Mouse (Mus musculus) cerebellum, adult 2 months (tissue): ENCODE data around the gene Gmppa. TPM values are rescaled to one million over a fixed set of nuclear protein-coding genes. Genes with fewer than 3 reads are reported as not detected.

Experiments used
- DNase-seq, 2 experiments: peaks; one replicate each; pipeline ENCODE4 v3.0.0; 2021
- H3K27ac ChIP-seq: fragments of 200-500 bp; 2 replicates; pipeline ENCODE4 v1.5.1; 2012; ENCODE audit warnings: low read length, control low read depth, inconsistent platforms; ENCODE audit not compliant: insufficient read depth
- H3K27me3 ChIP-seq: fragments of 200-500 bp; 2 replicates; pipeline ENCODE4 v1.6.1; 2012; ENCODE audit warnings: inconsistent platforms, mild to moderate bottlenecking, low read length, moderate library complexity; ENCODE audit not compliant: control insufficient read depth, insufficient read depth
- H3K4me1 ChIP-seq: fragments of 200-500 bp; 2 replicates; pipeline ENCODE4 v1.6.1; 2011; ENCODE audit warnings: low read length; ENCODE audit not compliant: control insufficient read depth, insufficient read depth
- H3K4me3 ChIP-seq: fragments of 200-500 bp; replicated peaks from 2 replicates; pipeline ENCODE3; 2011; ENCODE audit warnings: mild to moderate bottlenecking, low read depth, low read length, control low read depth; ENCODE audit not compliant: insufficient read depth
- CTCF ChIP-seq: fragments of 200-500 bp; IDR thresholded peaks from 2 replicates; pipeline ENCODE4 v1.5.1; 2011; ENCODE audit warnings: low read depth, mild to moderate bottlenecking, control low read depth, low read length, moderate library complexity, borderline replicate concordance; ENCODE audit not compliant: insufficient read depth
- POLR2A ChIP-seq: fragments of 200-500 bp; IDR thresholded peaks from 2 replicates; pipeline ENCODE4 v1.6.1; 2011; ENCODE audit warnings: low read length, control low read depth, borderline replicate concordance; ENCODE audit not compliant: insufficient read depth
- WGBS: fragments of 180-500 bp; shearing (Covaris S2); methylation state at CpG from one replicate; pipeline ENCODE4 v1.1.7; 2018; 5-methylcytosine and 5-hydroxymethylcytosine counted together
- polyA plus RNA-seq: library from polyadenylated mRNA; depleted of rRNA; stranded (reverse); fragments of >200 nt; gene quantifications from 2 replicates; pipeline ENCODE4 v1.2.3, GENCODE M21; 2012; rRNA removed

Gmppa gene
- polyA plus RNA-seq, 1 experiment: 155 TPM

DNA sequence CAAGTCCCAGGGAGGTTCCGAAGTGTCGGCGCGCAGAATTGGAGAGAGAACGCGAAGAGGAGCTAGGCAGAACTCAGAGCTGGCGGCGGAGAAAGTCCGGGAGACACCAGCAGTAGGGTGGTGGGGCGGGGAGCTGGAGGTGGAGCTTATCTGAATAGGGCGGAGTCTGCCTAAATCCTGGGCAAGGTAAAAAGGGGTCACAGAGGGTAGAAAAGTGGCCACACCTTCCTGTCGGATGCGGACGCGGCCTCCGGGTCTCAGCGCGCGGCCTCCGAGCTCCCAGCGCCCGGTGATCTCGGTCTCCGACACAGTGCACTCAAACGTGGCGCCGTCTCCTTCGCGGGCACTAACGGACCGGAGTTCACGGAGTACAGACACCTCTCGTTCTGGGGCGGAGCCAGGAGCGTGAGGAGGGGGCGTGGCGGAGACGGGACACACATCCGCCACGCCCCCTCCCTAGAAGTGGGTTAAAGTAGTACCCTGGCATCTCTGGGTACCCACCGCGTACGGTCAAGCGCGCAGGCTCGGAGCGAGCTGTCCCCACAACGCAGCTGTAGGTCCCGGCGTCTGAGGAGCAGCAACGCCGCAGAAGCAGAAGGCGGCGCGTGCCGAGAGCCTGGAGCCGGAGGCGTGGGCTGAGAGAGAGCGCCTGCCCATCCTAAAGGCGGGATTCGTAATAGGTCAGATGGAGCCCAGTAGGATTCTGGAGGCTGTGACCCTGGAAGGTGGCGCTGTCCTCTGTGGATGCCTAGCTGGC lies 51.9 kb downstream of the Gmppa start:
- TF ChIP-seq CTCF: peak; percentile 45; the same call in 1 of the 2 replicates
- no peak for TF ChIP-seq POLR2A
- Histone ChIP-seq H3K27me3 (no peaks in the 10 kb centered on the region), H3K27ac (no peak overlapping the region), H3K4me1 (peaks cover 18% of the 10 kb centered on the region), H3K4me3 (peak overlapping the region; percentile 68)
- peak; percentile 82 to 88 for DNase-seq
- WGBS: under 1% methylated on average over 62 of the region's 62 CpGs

- Histone ChIP-seq H3K27ac (no peak overlapping the region), H3K27me3 (no peaks in the 10 kb centered on the region), H3K4me3 (no peak overlapping the region), H3K4me1 (peaks cover 12% of the 10 kb centered on the region)
- peak in 1 of 2 experiments; percentile 11 for DNase-seq
- WGBS: 87% methylated on average over 34 of the region's 34 CpGs
- TF ChIP-seq CTCF: no peak
- TF ChIP-seq POLR2A: no peak
Measured at GRCm38 (mm10) chr1:75490785-75491551, 55.2 kb downstream of the Gmppa start.

GRCm38 (mm10) chr1:75492579-75493170 lies 56.9 kb downstream of the Gmppa start:
- Histone ChIP-seq H3K27me3 (no peaks in the 10 kb centered on the region), H3K4me3 (no peak overlapping the region), H3K4me1 (peaks cover 6% of the 10 kb centered on the region; the same call in 1 of the 2 replicates), H3K27ac (no peak overlapping the region)
- 54% methylated on average over 24 of the region's 24 CpGs for WGBS
- TF ChIP-seq CTCF: no peak
- no peak for TF ChIP-seq POLR2A
- peak in 1 of 2 experiments; percentile 7 for DNase-seq

Other genes with a start within 250 kb of the Gmppa start
- 41.0 and 44.6 TPM in 2 replicates for gene Ankzf1, start 243.8 kb upstream of the Gmppa start, polyA plus RNA-seq
- 120 and 128 TPM in 2 replicates for gene Atg9a, start 243.7 kb upstream of the Gmppa start, polyA plus RNA-seq
- 10.8 TPM in 2 replicates for gene Glb1l, start 225.1 kb upstream of the Gmppa start, polyA plus RNA-seq
- 161 and 167 TPM in 2 replicates for gene Stk16, start 225.1 kb upstream of the Gmppa start, polyA plus RNA-seq
- 385 and 391 TPM in 2 replicates for gene Tuba4a, start 216.1 kb upstream of the Gmppa start, polyA plus RNA-seq
- not detected in 2 replicates for gene A630095N17Rik, start 203.8 kb upstream of the Gmppa start, polyA plus RNA-seq
- 139 and 153 TPM in 2 replicates for gene Dnajb2, start 199.5 kb upstream of the Gmppa start, polyA plus RNA-seq
- 172 and 180 TPM in 2 replicates for gene Ptprn, start 171.4 kb upstream of the Gmppa start, polyA plus RNA-seq
- gene Resp18, start 157.5 kb upstream of the Gmppa start, polyA plus RNA-seq: 226 and 275 TPM in 2 replicates
- 87.0 and 87.1 TPM in 2 replicates for gene Dnpep, start 117.9 kb upstream of the Gmppa start, polyA plus RNA-seq
- 2.0 and 2.1 TPM in 2 replicates for gene Des, start 75.6 kb upstream of the Gmppa start, polyA plus RNA-seq
- 122 and 143 TPM in 2 replicates for gene Speg, start 60.6 kb upstream of the Gmppa start, polyA plus RNA-seq
- gene Asic4, start 14.5 kb downstream of the Gmppa start, polyA plus RNA-seq: 2.1 and 2.8 TPM in 2 replicates
- gene Chpf, start 43.4 kb downstream of the Gmppa start, polyA plus RNA-seq: 88.3 and 92.6 TPM in 2 replicates
- gene Tmem198, start 43.6 kb downstream of the Gmppa start, polyA plus RNA-seq: 41.3 and 46.6 TPM in 2 replicates
- 41.1 and 44.0 TPM in 2 replicates for gene Obsl1, start 70.5 kb downstream of the Gmppa start, polyA plus RNA-seq
- 64.7 and 68.6 TPM in 2 replicates for gene Inha, start 71.1 kb downstream of the Gmppa start, polyA plus RNA-seq
- gene Stk11ip, start 85.6 kb downstream of the Gmppa start, polyA plus RNA-seq: 29.3 and 29.8 TPM in 2 replicates
- 99.5 and 99.6 TPM in 2 replicates for gene Slc4a3, start 110.3 kb downstream of the Gmppa start, polyA plus RNA-seq